Mouse (Mus musculus) olfactory bulb, adult 2 months (tissue): ENCODE measurements around the gene Tent4b.

ENCODE experiments used
- CTCF ChIP-seq: fragments of 200-500 bp; IDR thresholded peaks from 2 replicates; pipeline ENCODE4 v1.5.1; 2012; ENCODE audit warnings: low read depth, mild to moderate bottlenecking, low read length, moderate library complexity; ENCODE audit not compliant: insufficient read depth
- POLR2A ChIP-seq: fragments of 200-500 bp; IDR thresholded peaks from 2 replicates; pipeline ENCODE4 v1.6.1; 2012; ENCODE audit warnings: mild to moderate bottlenecking, low read depth, low read length, moderate library complexity; ENCODE audit not compliant: insufficient read depth

DNA sequence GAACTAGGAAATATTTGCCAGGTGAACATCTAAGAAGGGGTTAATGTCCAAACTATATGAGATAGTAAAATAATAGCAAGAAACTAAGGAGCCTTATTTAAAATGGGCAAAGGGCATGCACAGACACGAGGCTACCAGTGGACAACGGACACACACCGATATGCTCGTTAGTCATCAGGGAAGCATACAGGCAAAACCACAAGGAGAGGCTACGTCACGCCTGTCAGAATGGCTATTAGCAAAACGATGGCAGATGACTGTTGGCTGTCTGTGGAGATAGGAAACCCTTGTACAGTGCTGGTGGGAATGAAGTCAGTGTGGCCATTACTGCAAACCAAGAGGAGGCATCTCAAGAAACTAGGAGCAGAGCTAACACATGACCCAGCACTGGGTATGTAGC is 81.9 kb downstream of the Tent4b start:
- TF ChIP-seq CTCF (no peak), POLR2A (no peak)
